Mouse (Mus musculus) C2C12 (cell line): Measurements from ENCODE around the gene Gm49673.
"Not testable (repeated sequence)": the region's sequence is repeated elsewhere in the genome, so short reads cannot be mapped to it uniquely, and the experiment has no call there.

ENCODE experiments used
- CTCF ChIP-seq: IDR thresholded peaks from one replicate; pipeline ENCODE4 v1.5.1; 2011; ENCODE audit not compliant: control insufficient read depth, insufficient read depth, insufficient read length
- MAX ChIP-seq: IDR thresholded peaks from one replicate; pipeline ENCODE4 v1.6.1; 2011; ENCODE audit warnings: mild to moderate bottlenecking, control low read depth
- MYOG ChIP-seq: IDR thresholded peaks from one replicate; pipeline ENCODE4 v1.6.1; 2011; ENCODE audit not compliant: control insufficient read depth, insufficient read length; ENCODE audit errors: extremely low read depth

GRCm38 (mm10) chr17:8130849-8131248, 16.7 kb downstream of the Gm49673 start:
- not testable (repeated sequence) for TF ChIP-seq CTCF, MAX, MYOG
